Mouse (Mus musculus) hindbrain, embryonic 11.5 days (tissue): Measurements from ENCODE around the gene Sptlc2. TPM values are rescaled to one million over a fixed set of nuclear protein-coding genes. Genes with fewer than 3 reads are reported as not detected.

Experiments used
- ATAC-seq: fragments of 200-750 bp; cut with Nextera tagmentation; 2 replicates; pipeline ENCODE4 v1.8.0; 2017; ENCODE audit warnings: mild to moderate bottlenecking, moderate TSS enrichment, moderate library complexity; ENCODE audit not compliant: low FRiP score
- DNase-seq: peaks from one replicate; pipeline ENCODE4 v3.0.0-alpha.2; 2015; ENCODE audit warnings: low spot score
- H3K27ac ChIP-seq: fragments of 300-500 bp; sonication (generic); 2 replicates; pipeline ENCODE4 v1.5.1; 2014; ENCODE audit warnings: mild to moderate bottlenecking, low read depth, low read length
- H3K27me3 ChIP-seq: fragments of 300-500 bp; sonication (generic); 2 replicates; pipeline ENCODE4 v1.6.1; 2014; ENCODE audit warnings: mild to moderate bottlenecking, low read length, moderate library complexity, mixed read lengths; ENCODE audit not compliant: control insufficient read depth, insufficient read depth
- H3K36me3 ChIP-seq: fragments of 300-500 bp; sonication (generic); 2 replicates; pipeline ENCODE4 v1.6.1; 2014; ENCODE audit warnings: mild to moderate bottlenecking, low read length, moderate library complexity, mixed read lengths; ENCODE audit not compliant: control insufficient read depth, insufficient read depth
- H3K4me1 ChIP-seq: fragments of 300-500 bp; sonication (generic); replicated peaks from 2 replicates; pipeline ENCODE4 v1.6.1; 2014; ENCODE audit warnings: low read length, mixed read lengths; ENCODE audit not compliant: control insufficient read depth, insufficient read depth
- H3K4me2 ChIP-seq: fragments of 300-500 bp; sonication (generic); replicated peaks from 2 replicates; pipeline ENCODE4 v1.6.1; 2014; ENCODE audit warnings: mild to moderate bottlenecking, low read depth, low read length
- H3K4me3 ChIP-seq: fragments of 300-500 bp; sonication (generic); 2 replicates; pipeline ENCODE4 v1.5.1; 2014; ENCODE audit warnings: low read depth, low read length
- H3K9ac ChIP-seq: fragments of 300-500 bp; sonication (generic); 2 replicates; pipeline ENCODE4 v1.6.1; 2014; ENCODE audit warnings: low read depth, low read length
- H3K9me3 ChIP-seq: fragments of 300-500 bp; sonication (generic); 2 replicates; pipeline ENCODE4 v1.6.1; 2016; ENCODE audit warnings: low read length; ENCODE audit not compliant: control insufficient read depth
- WGBS: fragments of 180-500 bp; shearing (Covaris S2); extraction: QIAGEN DNeasy Blood & Tissue Kit; methylation state at CpG from one replicate; pipeline ENCODE4 v1.1.7; 2014; 5-methylcytosine and 5-hydroxymethylcytosine counted together
- polyA plus RNA-seq: library from polyadenylated mRNA; unstranded; fragments of >200 nt; fragmentation: Nextera tagmentation; extraction: Ambion mirVana; gene quantifications from 2 replicates; pipeline ENCODE4 v1.2.1, GENCODE M21; 2014

Sptlc2 gene
- polyA plus RNA-seq, 1 experiment from 2014 or later, result 63.7 TPM

DNA sequence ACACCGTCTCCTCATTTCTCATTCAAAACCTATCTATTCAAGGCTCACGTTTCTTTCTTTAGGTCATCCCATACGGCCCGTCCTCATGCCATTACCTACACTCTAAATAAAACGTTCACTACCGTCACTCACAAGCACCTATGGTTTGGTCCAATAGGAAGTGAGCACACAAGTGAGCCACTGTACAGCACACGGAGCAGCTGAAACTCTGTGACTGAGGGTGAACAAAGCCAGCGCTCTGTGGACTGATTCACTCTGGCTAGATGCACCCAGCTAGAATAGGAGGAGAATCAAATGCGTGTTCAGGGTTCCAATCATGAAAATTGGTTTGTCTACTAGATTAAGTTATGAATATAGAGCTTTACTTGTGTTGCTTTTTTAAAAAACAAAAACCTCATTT is 22.5 kb downstream of the Sptlc2 start:
- H3K4me3 ChIP-seq, result no peak overlapping the region
- WGBS, result 86% methylated on average over 9 of the region's 9 CpGs
- H3K9me3 ChIP-seq, result no peaks in the 10 kb centered on the region
- no peaks in the 10 kb centered on the region for H3K36me3 ChIP-seq
- H3K4me2 ChIP-seq, result no peak overlapping the region
- H3K9ac ChIP-seq, result no peak overlapping the region
- no peak for DNase-seq
- ATAC-seq, result no peak
- no peaks in the 10 kb centered on the region for H3K27me3 ChIP-seq
- no peak overlapping the region for H3K27ac ChIP-seq
- no peaks in the 10 kb centered on the region for H3K4me1 ChIP-seq

DNA sequence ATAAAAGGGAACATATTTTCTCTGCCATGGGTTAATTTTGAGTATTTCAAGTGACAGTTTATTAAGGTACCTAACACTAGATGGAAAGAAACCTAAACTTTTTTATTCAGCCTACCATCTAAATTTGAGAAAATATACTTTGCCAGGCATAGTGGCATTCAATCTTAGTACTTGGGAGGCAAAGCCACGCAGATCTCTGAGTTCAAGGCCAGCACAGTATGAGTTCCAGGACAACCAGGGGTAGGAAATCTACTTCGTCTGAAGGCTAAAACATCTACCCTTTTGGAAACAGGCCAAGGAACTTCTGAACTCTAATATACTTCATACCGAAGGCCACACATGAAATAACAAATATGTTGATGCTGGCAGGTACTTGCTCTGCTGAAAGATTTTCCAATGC is 26.0 kb downstream of the Sptlc2 start:
- Histone ChIP-seq H3K27ac (no peak overlapping the region), H3K4me1 (no peaks in the 10 kb centered on the region), H3K9ac (no peak overlapping the region), H3K9me3 (no peaks in the 10 kb centered on the region), H3K36me3 (no peaks in the 10 kb centered on the region), H3K27me3 (no peaks in the 10 kb centered on the region), H3K4me3 (no peak overlapping the region), H3K4me2 (no peak overlapping the region)
- DNase-seq, result no peak
- 84% methylated on average over 3 of the region's 3 CpGs for WGBS
- ATAC-seq, result no peak

DNA sequence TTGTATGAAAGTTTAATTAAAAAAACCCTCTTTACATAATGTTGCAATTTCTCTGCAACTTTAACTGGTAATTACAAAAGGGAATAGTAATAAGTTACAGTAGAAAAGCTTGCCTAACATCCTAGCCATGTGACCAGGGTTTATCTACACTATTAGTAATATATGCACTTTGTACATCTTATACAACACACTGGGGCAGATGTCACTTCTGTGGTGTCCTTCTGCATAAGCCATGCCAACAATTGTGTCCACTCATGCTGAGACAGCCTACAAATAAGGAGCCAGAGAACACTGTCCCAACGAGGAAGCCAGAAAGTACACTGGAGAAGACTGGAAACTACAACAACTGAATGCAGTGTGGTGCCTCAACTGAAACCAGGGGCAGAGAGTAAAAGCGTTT is 40.1 kb downstream of the Sptlc2 start:
- no peak overlapping the region for H3K4me3 ChIP-seq
- H3K36me3 ChIP-seq, result peaks cover 3% of the 10 kb centered on the region; the same call in 1 of the 2 replicates
- no peak for ATAC-seq
- no peaks in the 10 kb centered on the region for H3K27me3 ChIP-seq
- WGBS, result 90% methylated on average over 2 of the region's 2 CpGs
- no peak overlapping the region for H3K9ac ChIP-seq
- H3K9me3 ChIP-seq, result no peaks in the 10 kb centered on the region
- no peak overlapping the region for H3K4me2 ChIP-seq
- no peaks in the 10 kb centered on the region for H3K4me1 ChIP-seq
- no peak overlapping the region for H3K27ac ChIP-seq
- DNase-seq, result no peak

DNA sequence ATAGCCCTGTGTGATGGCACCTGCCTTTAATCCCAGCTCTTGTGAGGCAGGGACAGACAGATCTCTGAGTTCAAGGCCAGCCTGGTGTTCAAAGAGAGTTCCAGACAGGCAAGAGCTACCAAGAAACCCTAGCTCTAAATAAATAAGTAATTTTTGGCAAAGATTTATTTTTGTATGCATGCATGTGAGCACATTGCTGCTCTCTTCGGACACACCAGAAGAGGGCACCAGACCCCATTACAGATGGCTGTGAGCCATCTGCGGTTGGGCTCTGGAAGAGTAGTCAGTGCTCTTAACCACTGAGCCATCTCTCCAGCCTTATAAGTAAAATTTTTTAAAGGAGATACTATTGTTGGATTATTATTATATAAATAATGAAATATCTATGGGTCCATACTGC is 40.6 kb downstream of the Sptlc2 start:
- 89% methylated on average over 2 of the region's 2 CpGs for WGBS
- ATAC-seq, result no peak

DNA sequence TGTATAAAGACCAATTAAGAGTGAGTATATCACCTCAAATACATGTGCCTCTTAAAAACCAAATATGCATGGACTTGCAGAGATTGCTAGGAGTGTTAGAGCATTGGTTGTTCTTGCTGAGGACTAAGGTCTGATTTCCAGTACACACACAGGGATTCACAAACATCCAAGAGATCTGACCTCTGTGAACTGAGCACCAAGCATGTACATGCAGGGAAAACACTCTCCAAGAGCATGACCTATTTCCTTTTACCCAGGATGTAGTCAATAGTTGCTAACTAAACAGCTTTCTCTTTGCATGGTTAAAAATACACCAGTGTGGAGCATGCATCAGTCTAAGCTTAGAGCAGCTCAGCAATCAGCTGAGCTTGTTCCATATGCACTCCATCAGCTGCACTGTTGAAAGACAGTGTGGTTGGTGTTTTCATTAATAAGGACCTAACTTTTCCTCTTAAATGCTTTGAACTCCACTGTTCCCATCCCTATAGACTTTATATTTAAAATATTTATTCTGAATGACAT is 45.0 kb downstream of the Sptlc2 start:
- H3K27ac ChIP-seq, result no peak overlapping the region
- no peaks in the 10 kb centered on the region for H3K27me3 ChIP-seq
- H3K4me2 ChIP-seq, result no peak overlapping the region
- H3K9ac ChIP-seq, result no peak overlapping the region
- H3K4me1 ChIP-seq, result no peaks in the 10 kb centered on the region
- H3K4me3 ChIP-seq, result no peak overlapping the region
- no peaks in the 10 kb centered on the region for H3K9me3 ChIP-seq
- DNase-seq (no peak), ATAC-seq (no peak)
- peaks cover 3% of the 10 kb centered on the region; the same call in 1 of the 2 replicates for H3K36me3 ChIP-seq

More for the DNA sequence above, 40.6 kb downstream of the Sptlc2 start:
- Histone ChIP-seq H3K27me3 (no peaks in the 10 kb centered on the region), H3K9me3 (no peaks in the 10 kb centered on the region), H3K27ac (no peak overlapping the region), H3K9ac (no peak overlapping the region), H3K4me3 (no peak overlapping the region), H3K4me1 (no peaks in the 10 kb centered on the region), H3K36me3 (peaks cover 3% of the 10 kb centered on the region; the same call in 1 of the 2 replicates), H3K4me2 (no peak overlapping the region)
- DNase-seq, result no peak

DNA sequence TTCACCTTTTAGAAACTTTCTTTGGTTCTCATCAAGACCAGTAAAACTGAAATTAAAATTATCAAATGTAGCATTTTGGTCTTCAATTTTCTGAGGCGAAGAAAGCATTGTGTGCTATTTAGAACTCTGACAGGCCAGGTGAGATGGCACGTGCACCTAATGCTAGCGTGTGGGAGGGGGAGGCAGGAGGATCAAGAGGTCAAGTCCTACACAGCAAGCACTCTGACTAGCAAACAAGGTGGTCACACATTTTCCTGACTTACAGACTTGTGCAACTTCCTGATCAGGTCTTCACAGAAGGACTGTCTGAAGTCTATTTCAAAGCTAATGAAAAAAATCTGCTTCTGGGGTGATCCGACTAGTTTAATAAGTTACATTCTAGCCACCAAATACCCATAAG is 50.1 kb downstream of the Sptlc2 start:
- no peak overlapping the region for H3K4me3 ChIP-seq
- H3K9me3 ChIP-seq, result no peaks in the 10 kb centered on the region
- H3K9ac ChIP-seq, result no peak overlapping the region
- WGBS, result 92% methylated on average over 4 of the region's 4 CpGs
- H3K4me1 ChIP-seq, result no peaks in the 10 kb centered on the region
- DNase-seq (no peak), ATAC-seq (no peak)
- no peaks in the 10 kb centered on the region for H3K27me3 ChIP-seq
- no peak overlapping the region for H3K27ac ChIP-seq
- H3K4me2 ChIP-seq, result no peak overlapping the region
- no peaks in the 10 kb centered on the region for H3K36me3 ChIP-seq

DNA sequence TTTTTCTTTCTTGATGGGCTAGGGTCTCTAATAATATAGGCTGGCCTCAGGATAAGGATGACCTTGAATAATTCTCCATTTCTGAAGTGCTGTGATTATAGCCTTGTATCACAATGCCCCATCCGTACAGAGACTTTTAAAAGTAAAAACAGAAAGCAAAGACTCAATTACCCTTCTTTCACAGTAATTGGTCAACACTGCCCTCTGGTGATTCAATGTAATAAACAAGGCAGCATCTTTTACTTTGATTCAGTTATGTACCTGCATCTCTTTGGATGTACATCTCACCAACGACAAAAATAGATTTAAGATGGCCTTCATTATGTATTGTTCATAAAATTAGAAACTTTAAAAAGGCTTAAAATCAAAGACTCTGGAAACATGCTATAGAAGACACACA is 53.3 kb downstream of the Sptlc2 start:
- Histone ChIP-seq H3K9me3 (no peaks in the 10 kb centered on the region), H3K27ac (no peak overlapping the region), H3K27me3 (no peaks in the 10 kb centered on the region), H3K9ac (no peak overlapping the region), H3K4me2 (no peak overlapping the region), H3K4me3 (no peak overlapping the region), H3K36me3 (no peaks in the 10 kb centered on the region), H3K4me1 (no peaks in the 10 kb centered on the region; the same call in 1 of the 2 replicates)
- no peak for ATAC-seq
- 56% methylated on average over 2 of the region's 2 CpGs for WGBS
- peak; percentile 33 for DNase-seq

DNA sequence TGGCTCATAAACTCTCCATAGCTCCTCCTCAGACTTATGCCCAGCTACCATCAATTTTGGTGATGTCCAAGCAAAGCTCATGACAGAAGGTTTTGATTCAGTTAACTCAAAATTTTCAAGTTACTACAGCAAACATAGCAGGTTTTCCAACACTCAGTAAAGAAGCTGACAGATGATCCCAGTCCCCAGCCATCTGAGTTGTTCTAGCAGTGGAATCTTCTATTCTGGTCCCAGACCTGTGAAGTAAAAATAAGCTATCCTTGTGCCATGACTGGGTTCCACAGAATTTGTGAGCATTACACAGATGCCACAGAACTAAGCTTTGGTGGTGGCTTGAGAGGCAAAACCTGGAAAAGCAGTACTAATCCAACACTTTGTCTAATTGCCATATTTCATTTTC is 54.4 kb downstream of the Sptlc2 start:
- Histone ChIP-seq H3K36me3 (no peaks in the 10 kb centered on the region), H3K27me3 (no peaks in the 10 kb centered on the region), H3K9me3 (no peaks in the 10 kb centered on the region), H3K4me2 (no peak overlapping the region), H3K4me3 (no peak overlapping the region), H3K27ac (no peak overlapping the region), H3K4me1 (no peaks in the 10 kb centered on the region; the same call in 1 of the 2 replicates), H3K9ac (no peak overlapping the region)
- DNase-seq (no peak), ATAC-seq (no peak)

DNA sequence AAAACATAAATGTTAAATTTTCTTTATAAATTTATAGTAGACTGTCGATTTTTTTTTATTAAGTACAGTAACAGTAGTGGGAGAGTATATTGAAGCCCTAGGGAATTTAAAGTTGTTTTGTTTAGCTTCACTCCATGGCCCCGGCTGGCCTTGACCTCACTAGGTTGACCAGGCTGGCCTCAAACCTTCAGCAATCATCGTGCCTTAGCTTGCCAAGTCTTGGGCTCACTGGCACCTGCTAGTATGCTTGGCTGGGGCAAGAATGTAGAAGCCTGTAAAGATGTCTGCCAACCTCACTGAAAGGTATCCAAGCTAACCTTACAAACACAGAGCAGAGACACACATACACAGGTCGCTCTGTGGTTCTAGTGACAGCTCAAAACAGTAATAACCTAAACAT is 55.6 kb downstream of the Sptlc2 start:
- no peak for ATAC-seq
- no peak for DNase-seq
- Histone ChIP-seq H3K27me3 (no peaks in the 10 kb centered on the region), H3K36me3 (no peaks in the 10 kb centered on the region), H3K9ac (no peak overlapping the region), H3K4me2 (no peak overlapping the region), H3K9me3 (no peaks in the 10 kb centered on the region), H3K4me3 (no peak overlapping the region), H3K27ac (no peak overlapping the region), H3K4me1 (no peaks in the 10 kb centered on the region; the same call in 1 of the 2 replicates)
- 85% methylated on average over 4 of the region's 4 CpGs for WGBS
